Mouse (Mus musculus) heart, postnatal 10 days (tissue): ENCODE data around the gene Ascc1. TPM values are rescaled to one million over a fixed set of nuclear protein-coding genes. Genes with fewer than 3 reads are reported as not detected.
"Not testable (repeated sequence)": the region's sequence is repeated elsewhere in the genome, so short reads cannot be mapped to it uniquely, and the experiment has no call there.

Experiments used
- DNase-seq, 2 experiments: peaks; one replicate each; pipeline ENCODE4 v3.0.0; 2021
- intact Hi-C: fragments of 180-260 bp; cut with DNase I; formaldehyde crosslinking; loops from one replicate; pipeline ENCODE4 v1.15.1; 2025
- total RNA-seq, 2 experiments: library from RNA; stranded (reverse); gene quantifications; 2 replicates each; pipeline ENCODE4 v1.2.3; 2021

Ascc1 gene
- total RNA-seq, 2 experiments from 2014 or later: 20.8 to 22.8 TPM

GRCm38 (mm10) chr10:59974786-59975185, 27.8 kb upstream of the Ascc1 start:
- intact Hi-C loops: loop anchor here (1.0 kb wide), 1 partner anchor 22 kb away; no protein-coding TSS in a partner anchor
- DNase-seq: peak; percentile 63 to 66

DNA sequence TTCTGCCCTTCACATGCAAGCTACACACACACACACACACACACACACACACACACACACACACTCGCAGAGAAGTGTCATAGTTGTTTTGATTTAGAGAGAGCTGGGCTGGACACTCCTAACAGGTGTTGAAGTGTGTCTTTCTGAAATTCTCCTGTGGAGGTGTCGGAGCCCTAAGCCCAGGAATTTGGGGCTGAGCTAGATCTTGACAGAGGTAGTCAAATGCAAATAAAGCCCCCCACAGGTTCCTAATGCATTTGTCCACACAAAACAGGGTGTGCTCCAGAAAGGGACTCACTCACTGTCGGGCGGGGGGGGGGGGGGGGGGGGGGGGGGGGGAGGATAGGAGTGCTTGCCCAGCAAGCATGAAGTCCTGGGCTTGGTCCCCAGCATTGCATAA, 25.5 kb upstream of the Ascc1 start:
- DNase-seq: no peak
- intact Hi-C loops: no loop called here

DNA sequence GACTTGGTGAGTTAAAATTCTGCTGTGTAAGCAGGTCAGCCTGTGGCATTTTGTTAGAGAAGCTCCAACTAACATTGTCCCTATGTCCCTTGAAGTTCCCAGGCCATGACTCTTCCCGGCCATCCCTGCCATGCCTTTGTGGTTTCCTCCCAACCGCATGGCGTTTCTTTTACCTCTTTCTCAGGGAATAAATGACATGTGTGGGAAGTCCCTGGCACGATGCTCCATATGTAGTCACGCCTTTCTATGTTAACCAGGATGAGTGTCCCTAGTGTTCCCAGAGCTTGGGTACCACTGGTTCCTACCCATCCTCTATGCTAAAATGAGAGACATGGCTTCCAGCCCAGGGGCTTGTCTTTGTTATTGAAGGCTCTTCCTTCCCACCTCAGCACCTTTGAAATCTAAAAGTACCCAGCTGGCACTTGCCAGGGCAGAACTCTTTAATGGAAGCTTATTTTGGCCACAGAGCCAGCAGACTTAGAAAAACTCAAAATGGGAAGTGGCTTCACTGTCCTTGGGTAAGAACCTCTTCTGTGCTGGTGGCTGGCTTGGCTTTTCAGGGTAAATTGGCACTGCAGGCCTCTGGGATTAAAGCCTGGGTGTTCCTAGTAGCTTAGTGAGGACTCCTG, 24.8 kb upstream of the Ascc1 start:
- DNase-seq: peak; percentile 44 to 57
- intact Hi-C loops: no loop called here

DNA sequence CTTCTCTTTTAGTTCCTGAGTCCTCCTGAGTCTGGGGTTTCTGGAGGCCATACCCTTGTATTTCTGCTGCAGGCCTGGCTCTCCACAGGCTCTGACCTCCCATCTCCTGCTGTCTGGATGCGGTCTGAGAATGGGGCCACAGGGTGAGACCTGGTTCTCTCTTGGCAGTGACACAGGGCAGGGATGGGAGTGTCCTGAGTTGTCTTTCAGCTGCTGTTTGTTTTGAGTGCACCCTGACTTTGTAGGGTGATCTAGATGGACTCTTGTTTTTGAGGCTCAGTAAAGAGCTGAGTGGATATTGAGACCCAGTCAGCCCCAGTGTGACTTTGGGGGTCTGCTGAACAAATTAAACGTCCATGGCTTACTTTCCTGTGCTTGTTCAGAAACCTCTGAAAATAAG, 24.2 kb upstream of the Ascc1 start:
- intact Hi-C loops: no loop called here
- DNase-seq: peak in 1 of 2 experiments; percentile 48

- intact Hi-C loops: no loop called here
Measured at GRCm38 (mm10) chr10:59978873-59979743, 23.5 kb upstream of the Ascc1 start.

GRCm38 (mm10) chr10:59980815-59981244, 21.8 kb upstream of the Ascc1 start:
- DNase-seq: peak in 1 of 2 experiments; percentile 46
- intact Hi-C loops: no loop called here

More at GRCm38 (mm10) chr10:59978873-59979743, 23.5 kb upstream of the Ascc1 start:
- peak; percentile 89 to 90 for DNase-seq

DNA sequence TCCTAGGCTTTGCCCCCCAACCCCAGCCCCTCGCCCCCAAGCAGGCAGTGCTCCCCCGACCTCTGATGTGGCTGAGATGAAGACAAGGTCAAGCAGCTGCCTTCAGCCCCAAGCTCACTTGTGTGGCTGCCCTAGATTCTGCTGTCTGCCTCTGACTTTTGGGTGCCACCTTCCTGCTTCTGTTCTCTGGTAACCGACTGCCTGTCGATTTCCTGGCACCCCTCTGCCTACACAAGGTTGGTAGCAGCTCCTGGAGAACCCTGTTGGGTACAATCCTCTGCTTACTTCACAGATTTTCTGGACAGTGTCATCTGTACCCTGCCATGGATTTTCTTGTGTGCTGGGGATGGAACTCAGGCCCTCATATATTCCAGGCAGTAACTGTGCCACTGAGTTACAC, 21.3 kb upstream of the Ascc1 start:
- no peak for DNase-seq
- intact Hi-C loops: no loop called here

GRCm38 (mm10) chr10:59981792-59982191, 20.8 kb upstream of the Ascc1 start:
- intact Hi-C loops: no loop called here
- peak; percentile 83 for DNase-seq

- intact Hi-C loops: no loop called here
- peak in 1 of 2 experiments; percentile 41 for DNase-seq
Measured at GRCm38 (mm10) chr10:59982379-59982873, 20.2 kb upstream of the Ascc1 start.

- intact Hi-C loops: no loop called here
Measured at GRCm38 (mm10) chr10:59988036-59988435, 14.6 kb upstream of the Ascc1 start.

GRCm38 (mm10) chr10:59990393-59990792, 12.2 kb upstream of the Ascc1 start:
- DNase-seq: no peak
- intact Hi-C loops: no loop called here

More at GRCm38 (mm10) chr10:59988036-59988435, 14.6 kb upstream of the Ascc1 start:
- DNase-seq: peak; percentile 80 to 83

DNA sequence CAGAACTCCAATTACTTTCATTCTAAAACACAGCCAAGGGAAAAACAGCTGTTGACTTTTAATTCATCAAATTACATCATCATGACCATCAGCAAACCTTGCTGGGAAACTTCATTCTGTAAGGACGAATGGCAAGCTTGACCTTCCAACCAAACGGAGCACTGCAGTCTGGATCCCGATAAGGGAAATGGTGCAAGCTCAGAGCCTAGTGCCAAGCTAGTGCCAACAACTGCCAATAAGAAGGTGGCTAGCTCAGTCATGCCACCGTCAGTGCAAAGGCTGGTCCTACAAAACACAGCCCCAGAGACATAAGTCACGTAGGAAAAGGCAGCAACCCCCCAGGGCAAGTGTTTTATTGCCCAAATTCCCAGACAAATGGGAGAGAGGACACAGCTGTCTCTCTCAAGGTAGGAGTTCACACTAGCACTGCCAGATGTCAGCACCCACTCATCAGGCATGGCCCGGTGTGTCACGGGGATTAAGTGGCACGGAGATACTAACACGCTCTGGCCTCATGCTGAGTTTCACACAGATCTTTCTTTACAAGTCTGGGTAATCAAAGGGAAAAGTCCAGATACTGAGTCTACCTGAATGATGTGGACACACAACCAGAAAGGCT, 11.2 kb upstream of the Ascc1 start:
- intact Hi-C loops: no loop called here
- peak in 1 of 2 experiments; percentile 59 for DNase-seq

DNA sequence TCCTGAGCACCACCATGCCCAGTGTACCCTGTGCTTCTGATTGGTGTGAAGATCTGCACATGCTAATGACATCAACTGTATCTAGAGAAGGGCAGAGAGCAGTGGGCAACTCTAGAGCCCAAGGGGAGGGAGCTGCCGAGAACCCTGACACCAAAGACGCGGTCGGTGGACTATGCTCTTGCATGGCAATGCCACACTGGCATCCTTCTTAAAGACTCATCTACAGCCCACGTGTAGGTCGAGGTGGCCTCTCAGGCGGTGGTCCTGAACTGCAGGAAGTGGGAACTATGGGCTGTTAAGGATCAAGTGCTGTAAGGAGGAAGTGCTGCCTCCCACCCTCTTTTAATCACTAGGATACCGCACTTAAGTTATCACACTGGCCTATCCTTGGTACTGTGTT, 10.6 kb upstream of the Ascc1 start:
- intact Hi-C loops: no loop called here
- DNase-seq: no peak

GRCm38 (mm10) chr10:59993813-59994212, 8.8 kb upstream of the Ascc1 start:
- intact Hi-C loops, DNase-seq: not testable (repeated sequence)

DNA sequence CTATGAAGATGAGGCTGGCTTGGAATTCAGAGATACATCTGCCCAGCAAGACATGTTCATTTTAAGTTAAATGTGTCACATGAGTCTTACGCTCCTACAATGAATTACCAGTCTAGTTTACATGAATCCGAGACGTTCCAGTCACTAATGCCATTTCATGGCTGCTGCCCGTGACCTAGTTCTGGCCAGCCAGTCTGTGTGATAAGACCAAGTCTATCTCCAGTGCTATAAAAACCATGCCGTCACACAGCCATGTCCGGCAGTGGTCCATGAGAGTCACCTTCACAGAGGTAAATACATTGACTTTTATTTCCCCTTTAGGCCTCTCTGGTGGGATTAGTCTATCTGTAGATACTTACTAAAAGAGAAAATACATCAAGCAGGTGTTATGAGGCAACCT, 6.7 kb upstream of the Ascc1 start:
- intact Hi-C loops: no loop called here
- DNase-seq: peak; percentile 54 to 69

DNA sequence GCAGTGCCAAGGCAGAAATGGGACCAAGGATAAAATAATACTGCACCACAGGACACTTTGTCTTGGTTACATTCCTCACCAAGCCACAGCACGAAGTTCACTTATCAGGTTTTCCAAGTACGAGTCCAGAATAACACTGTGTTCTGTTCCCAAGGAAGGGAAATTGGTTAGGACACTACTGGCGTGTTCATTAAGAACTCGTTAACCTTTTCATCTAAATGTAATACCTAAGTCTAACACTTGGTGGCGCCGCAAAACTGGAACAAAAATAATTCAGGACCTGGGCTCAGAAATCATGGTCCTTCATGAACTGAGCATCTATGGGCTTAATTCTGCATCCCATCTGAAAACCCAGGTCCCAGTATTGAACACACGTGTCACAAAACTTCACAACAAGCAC, 5.0 kb upstream of the Ascc1 start:
- intact Hi-C loops: no loop called here
- peak; percentile 80 to 91 for DNase-seq

DNA sequence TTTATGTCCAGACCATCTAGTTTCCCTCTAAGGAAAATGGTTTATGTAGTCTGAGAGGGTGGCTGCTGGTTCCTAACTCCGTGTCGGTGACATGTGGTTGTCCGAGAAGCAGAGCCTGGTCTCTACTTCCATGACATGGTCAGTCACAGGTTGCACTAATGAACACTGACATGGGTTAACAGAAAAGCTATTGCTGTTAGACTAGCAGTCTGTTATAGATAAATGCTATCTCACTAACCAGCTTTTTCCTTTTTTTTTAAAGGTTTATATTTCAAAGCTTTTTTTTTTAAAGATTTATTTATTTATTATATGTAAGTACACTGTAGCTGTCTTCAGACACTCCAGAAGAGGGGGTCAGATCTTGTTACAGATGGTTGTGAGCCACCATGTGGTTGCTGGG, 3.5 kb upstream of the Ascc1 start:
- intact Hi-C loops: no loop called here
- no peak for DNase-seq

- intact Hi-C loops: loop anchor here (2.0 kb wide), 3 partner anchors 51 to 107 kb away; partner anchors contain the start of gene Ddit4
- DNase-seq: not testable (repeated sequence)
Measured at GRCm38 (mm10) chr10:60001663-60002062, 942 bp upstream of the Ascc1 start.

DNA sequence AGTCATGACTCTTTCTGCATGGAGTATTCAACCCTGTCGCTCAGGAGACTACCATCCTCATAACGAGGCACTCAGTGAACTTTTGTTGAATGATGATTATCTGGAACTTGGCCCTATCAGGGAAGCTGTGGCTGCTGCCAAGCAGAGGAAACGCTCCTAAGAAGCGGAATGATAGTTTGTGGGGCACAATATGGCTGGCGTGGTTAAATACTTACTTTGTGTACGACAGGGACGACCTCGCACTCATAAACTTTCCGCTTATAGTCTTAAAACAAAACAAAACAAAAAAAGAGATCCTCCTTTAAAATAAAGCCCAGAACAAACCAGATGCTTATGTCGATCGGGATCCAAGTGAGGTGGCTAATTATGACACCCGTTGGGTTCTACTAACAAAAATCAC, 402 bp upstream of the Ascc1 start:
- DNase-seq: peak in 1 of 2 experiments; percentile 40
- intact Hi-C loops: loop anchor here (2.0 kb wide), 3 partner anchors 51 to 107 kb away; partner anchors contain the start of gene Ddit4

- intact Hi-C loops: loop anchor here (2.0 kb wide), 3 partner anchors 52 to 108 kb away; partner anchors contain the start of gene Ddit4
- DNase-seq: no peak
Measured at GRCm38 (mm10) chr10:60003213-60003752, 678 bp downstream of the Ascc1 start.
